Mouse (Mus musculus) ES-E14 (cell line): ENCODE measurements at regions not wholly inside any gene's neighbourhood (a gene's known extent, or its start where the extent isn't known, plus 50 kb on each side); places are given as distances from the start of the nearest gene placed in this dataset.

Source experiments
- CHD2 ChIP-seq: IDR thresholded peaks from 2 replicates; pipeline ENCODE4 v1.6.1; 2014; ENCODE audit warnings: mild to moderate bottlenecking, low read depth, low read length, inconsistent platforms
- HCFC1 ChIP-seq: IDR thresholded peaks from 2 replicates; pipeline ENCODE4 v1.6.1; 2012; ENCODE audit warnings: low read length, inconsistent platforms, borderline replicate concordance; ENCODE audit not compliant: insufficient read depth
- MAFK ChIP-seq: IDR thresholded peaks from 2 replicates; pipeline ENCODE4 v1.6.1; 2014; ENCODE audit warnings: mild to moderate bottlenecking, low read depth, low read length, inconsistent platforms; ENCODE audit not compliant: insufficient read depth
- ZC3H11A ChIP-seq: IDR thresholded peaks from 2 replicates; pipeline ENCODE4 v1.6.1; 2012; ENCODE audit warnings: low read depth, mild to moderate bottlenecking, inconsistent platforms, low read length, borderline replicate concordance
- ZNF384 ChIP-seq: IDR thresholded peaks from 2 replicates; pipeline ENCODE4 v1.6.1; 2012; ENCODE audit warnings: low read depth, low read length, inconsistent platforms

DNA sequence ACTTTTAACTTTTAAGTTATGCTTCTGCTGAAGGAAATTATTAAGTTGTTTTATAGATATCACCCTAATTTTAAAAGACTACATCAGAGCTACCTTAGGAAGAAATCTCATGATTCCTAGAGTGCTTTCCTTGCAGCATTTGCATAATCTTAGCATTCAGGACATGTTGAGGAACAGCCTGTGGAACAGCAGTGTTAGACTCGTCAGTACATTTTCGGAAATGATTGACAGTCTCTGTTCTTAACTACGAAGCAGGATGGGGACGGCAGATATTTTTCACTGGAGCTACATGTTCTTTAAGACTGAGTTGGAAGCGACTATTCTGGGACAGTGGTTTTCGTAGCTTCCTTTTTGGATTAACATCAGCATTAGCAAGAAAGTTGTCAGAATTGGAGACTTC lies 681.6 kb downstream of the Efna5 start:
- no peak for TF ChIP-seq ZC3H11A
- no peak for TF ChIP-seq ZNF384
- no peak for TF ChIP-seq CHD2
- TF ChIP-seq HCFC1: no peak
- no peak for TF ChIP-seq MAFK
